Mouse (Mus musculus) cerebellum, postnatal 14 days (tissue): ENCODE data around the gene A26c2.

ENCODE experiments used
- DNase-seq, 2 experiments: peaks; one replicate each; pipeline ENCODE4 v3.0.0; 2021; ENCODE audit warnings: mixed read lengths in 2 of 2

A26c2 gene

DNA sequence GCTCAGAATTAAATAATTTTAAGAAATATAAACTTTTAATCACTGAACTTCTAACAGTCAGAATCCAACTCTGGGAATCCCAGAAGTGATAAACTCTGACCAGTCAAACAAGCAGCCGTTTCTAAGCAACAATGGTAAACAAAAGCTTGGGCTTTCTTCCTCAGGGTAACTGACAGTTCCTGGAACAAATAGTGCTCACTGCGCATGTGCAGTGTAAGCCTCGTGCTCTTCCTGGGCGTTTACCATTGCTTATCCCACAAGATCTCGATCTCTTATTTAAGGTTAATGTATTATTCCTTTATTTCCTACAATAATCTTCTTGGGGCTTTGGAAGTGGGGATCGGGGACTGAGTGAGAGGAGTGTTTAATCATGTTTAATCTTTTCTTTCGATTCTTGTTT, at the start of gene A26c2:
A26c2 (minus strand) TSS at position 101 of the 400 bp plus-strand sequence.
- DNase-seq, result no peak

DNA sequence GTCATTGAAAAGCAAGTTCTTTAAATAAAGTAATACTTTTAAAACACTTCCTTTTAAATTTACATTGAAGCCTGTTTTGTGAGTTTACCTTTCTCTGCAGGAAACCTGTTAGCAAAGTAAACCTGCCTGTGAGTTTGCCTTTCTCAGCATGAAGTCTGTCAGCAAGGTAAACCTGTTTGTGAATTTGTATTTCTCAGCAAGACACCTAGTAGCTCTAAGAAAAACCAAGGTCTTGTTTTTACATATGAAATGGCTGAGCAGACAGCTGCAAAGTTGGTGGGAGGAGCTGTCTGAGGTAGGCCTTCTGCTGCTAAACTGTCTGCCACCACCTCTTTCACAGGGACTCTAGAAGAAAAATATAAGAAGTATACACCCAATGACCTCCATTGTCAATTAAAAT, 28.0 kb upstream of the A26c2 start:
- no peak for DNase-seq
